Mouse (Mus musculus) kidney, adult 18-20 months (tissue): ENCODE results near the gene Vmn1r19.
"Not testable (repeated sequence)": the region's sequence is repeated elsewhere in the genome, so short reads cannot be mapped to it uniquely, and the experiment has no call there.

Source experiments
- DNase-seq: peaks from one replicate; pipeline ENCODE4 v3.0.0; 2021

Gene Vmn1r19

DNA sequence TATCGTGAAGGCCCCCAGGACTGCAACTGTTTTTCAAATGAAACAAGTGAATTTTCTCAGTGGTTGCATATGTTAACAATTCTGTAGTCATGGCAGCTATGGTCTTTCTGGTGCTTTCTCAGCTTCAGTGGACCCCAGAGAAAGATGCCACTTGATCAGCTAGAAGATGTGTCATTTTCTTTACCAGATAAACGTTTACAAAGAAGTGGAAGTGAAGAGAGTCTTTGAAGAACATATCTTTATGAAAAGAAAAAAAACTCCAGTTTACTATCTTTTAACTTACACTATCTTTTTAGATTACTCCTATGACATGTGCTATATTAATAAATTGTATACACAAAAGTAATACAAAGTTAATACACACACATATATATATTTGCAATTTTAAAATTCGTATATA, at the start of gene Vmn1r19:
Vmn1r19 (plus strand) TSS at position 301 of the 400 bp plus-strand sequence.
- DNase-seq: not testable (repeated sequence)

DNA sequence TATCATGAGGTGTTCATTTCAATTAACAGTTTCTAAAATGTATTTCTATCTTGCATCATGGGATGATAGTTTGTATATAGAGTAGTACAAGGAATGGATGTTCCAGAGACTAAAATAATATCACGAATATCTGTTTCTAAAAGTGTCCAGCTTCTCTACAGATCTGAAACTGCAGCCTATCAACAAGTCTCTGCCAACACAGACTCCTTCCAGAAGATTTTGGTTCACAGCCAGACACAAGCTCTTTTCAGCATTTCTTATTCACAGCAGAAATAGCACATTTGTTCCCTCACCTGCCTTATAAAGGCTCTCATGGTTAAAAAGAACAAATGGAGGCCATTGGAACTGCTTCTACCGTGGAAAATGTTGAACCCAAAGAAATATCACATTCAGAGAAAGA, 46.7 kb upstream of the Vmn1r19 start:
- DNase-seq: no peak

DNA sequence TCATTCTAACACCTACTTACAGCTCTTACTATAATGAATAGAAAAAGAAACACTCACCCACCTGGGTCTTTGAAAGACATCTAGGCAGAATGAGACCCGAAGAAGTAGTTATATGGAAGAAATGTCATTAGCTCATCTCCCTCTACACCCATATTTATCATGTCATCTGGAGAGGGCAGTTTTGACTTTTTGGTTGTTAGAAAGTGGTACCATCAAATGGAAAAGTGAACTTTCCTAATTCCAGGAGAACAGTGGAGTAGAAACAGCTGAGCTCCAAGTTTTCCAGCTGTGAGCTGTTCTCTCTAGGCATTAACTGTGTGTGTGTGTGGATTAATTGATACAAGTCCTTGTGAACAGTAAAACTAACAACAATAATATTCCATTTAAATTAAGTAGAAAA, 40.0 kb upstream of the Vmn1r19 start, which contains the start of gene Vmn1r17:
Vmn1r17 (minus strand) TSS at position 101 of the 400 bp plus-strand sequence.
- DNase-seq: no peak

DNA sequence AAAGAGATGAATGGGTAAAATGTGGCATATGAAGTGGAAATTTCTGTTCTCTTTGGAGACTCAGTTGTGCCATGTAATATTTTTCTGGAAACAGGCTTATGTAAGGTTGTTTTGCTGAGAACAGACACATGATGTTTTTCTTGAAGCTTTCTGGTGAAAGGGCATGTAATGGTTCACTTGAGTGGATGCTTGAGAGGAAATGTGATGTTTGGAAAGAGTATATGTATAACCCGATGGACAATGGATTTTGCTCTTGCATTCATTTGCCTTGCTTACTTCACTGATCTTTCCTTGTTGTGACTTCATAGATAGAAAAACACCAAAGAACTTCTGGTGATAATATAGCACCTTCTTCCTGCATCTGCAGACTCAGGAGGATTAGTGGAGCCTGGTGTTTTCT, 37.7 kb upstream of the Vmn1r19 start:
- not testable (repeated sequence) for DNase-seq

DNA sequence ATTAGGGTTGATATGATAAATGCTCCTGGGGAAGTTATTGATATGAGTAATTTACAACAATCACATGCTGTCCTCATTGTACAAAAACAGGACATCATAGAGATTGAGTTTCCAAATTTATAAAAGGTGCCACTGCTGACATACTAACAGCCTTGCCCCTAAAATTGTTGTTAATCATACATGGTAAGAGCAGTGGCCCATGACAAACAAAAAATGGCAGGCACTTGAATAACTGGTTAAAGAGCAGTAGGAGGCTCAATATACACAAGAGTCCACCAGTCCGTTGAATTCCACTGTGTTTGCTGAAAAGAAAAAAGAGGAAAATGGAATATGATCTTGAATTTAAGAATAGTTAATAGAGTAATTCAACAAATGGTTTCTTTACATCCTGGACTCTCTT, 36.1 kb upstream of the Vmn1r19 start:
- no peak for DNase-seq

DNA sequence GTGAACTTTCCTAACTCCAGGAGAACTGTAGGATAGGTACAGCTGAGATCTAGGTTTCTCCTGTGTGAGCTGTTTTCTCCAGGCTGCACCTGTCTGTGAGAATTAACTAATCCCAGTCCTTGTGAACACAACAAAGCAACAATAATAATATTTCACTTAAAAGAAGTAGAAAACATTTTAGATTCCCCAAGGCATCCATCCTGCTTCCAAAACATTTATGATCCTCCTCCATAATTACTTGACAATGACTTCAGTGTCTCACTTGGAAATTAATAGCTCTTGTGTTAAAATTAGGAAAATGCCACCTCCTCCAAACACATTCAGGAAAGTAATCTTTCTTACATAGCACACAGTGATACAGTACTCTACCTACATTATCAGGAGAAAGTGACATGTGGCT, 7.9 kb upstream of the Vmn1r19 start, which contains the start of gene Vmn1r18:
Vmn1r18 (minus strand) TSS at position 101 of the 400 bp plus-strand sequence.
- no peak for DNase-seq

DNA sequence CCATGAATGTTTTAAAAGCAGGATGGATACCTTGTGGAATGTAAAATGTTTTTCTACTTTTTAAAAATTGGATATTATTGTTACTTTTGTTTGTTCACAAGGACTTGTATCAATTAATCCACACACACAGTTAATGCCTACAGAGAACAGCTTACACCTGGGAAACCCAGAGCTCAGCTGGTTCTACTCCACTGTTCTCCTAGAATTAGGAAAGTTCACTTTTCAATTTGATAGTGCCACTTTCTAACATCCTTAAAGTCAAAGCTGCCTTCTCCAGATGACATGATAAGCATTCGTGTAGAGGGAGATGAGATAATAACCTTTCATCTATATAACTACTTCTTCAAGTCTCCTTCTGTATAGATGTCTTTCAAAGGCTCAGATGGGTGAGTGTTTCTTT, 25.1 kb downstream of the Vmn1r19 start, which contains the start of gene Vmn1r20:
Vmn1r20 (plus strand) TSS at position 301 of the 400 bp plus-strand sequence.
- DNase-seq: no peak

DNA sequence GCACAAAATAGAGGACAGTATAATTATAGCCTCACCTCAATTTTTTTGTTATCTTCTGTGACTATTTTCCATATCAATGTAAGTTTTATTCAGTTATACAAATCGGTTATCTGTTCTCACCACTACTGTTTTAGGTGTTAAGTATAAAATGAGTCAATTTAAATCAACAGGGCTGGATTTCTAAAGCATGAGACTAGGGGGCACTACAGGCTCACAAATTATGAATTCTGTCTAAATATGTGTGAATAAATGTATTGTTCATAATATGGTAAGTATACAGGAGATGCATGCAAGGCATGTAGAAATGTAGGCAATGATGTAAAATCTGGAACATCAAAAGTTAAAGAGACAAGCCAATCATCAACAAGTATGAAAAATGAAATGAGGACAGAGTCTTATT, 27.6 kb downstream of the Vmn1r19 start:
- DNase-seq: no peak
